Mouse (Mus musculus) midbrain, embryonic 15.5 days (tissue): ENCODE measurements around the gene Zbtb40. TPM values are rescaled to one million over a fixed set of nuclear protein-coding genes. Genes with fewer than 3 reads are reported as not detected.

ENCODE experiments used
- ATAC-seq: fragments of 200-750 bp; cut with Nextera tagmentation; replicated peaks from 2 replicates; pipeline ENCODE4 v1.8.0; 2017; ENCODE audit warnings: moderate TSS enrichment
- H3K27ac ChIP-seq: fragments of 300-500 bp; sonication (generic); 2 replicates; pipeline ENCODE4 v1.5.1; 2015; ENCODE audit warnings: mild to moderate bottlenecking, inconsistent platforms
- H3K27me3 ChIP-seq: fragments of 300-500 bp; sonication (generic); replicated peaks from 2 replicates; pipeline ENCODE4 v1.6.1; 2015; ENCODE audit warnings: inconsistent platforms
- H3K36me3 ChIP-seq: fragments of 300-500 bp; sonication (generic); replicated peaks from 2 replicates; pipeline ENCODE4 v1.6.1; 2015; ENCODE audit warnings: inconsistent platforms
- H3K4me1 ChIP-seq: fragments of 300-500 bp; sonication (generic); 2 replicates; pipeline ENCODE4 v1.6.1; 2015; ENCODE audit warnings: inconsistent platforms
- H3K4me2 ChIP-seq: fragments of 300-500 bp; sonication (generic); 2 replicates; pipeline ENCODE4 v1.6.1; 2015; ENCODE audit warnings: inconsistent platforms, mild to moderate bottlenecking, moderate library complexity
- H3K4me3 ChIP-seq: fragments of 300-500 bp; sonication (generic); 2 replicates; pipeline ENCODE4 v1.5.1; 2015; ENCODE audit warnings: mild to moderate bottlenecking, inconsistent platforms
- H3K9ac ChIP-seq: fragments of 300-500 bp; sonication (generic); 2 replicates; pipeline ENCODE4 v1.6.1; 2015; ENCODE audit warnings: mild to moderate bottlenecking, inconsistent platforms
- H3K9me3 ChIP-seq: fragments of 300-500 bp; sonication (generic); 2 replicates; pipeline ENCODE4 v1.6.1; 2016; ENCODE audit warnings: inconsistent platforms
- WGBS: fragments of 180-500 bp; shearing (Covaris S2); methylation state at CpG from one replicate; pipeline ENCODE4 v1.1.7; 2015; ENCODE audit warnings: mixed read lengths; 5-methylcytosine and 5-hydroxymethylcytosine counted together
- polyA plus RNA-seq: library from polyadenylated mRNA; unstranded; fragments of >200 nt; fragmentation: Nextera tagmentation; extraction: Ambion mirVana; gene quantifications from 2 replicates; pipeline ENCODE4 v1.2.1, GENCODE M21; 2015

The Zbtb40 gene
- polyA plus RNA-seq, 1 experiment from 2014 or later = 4.6 TPM

- H3K9me3 ChIP-seq = no peaks in the 10 kb centered on the region
- ATAC-seq = no peak
- no peak overlapping the region for H3K4me3 ChIP-seq
- H3K4me2 ChIP-seq = no peak overlapping the region
- no peak overlapping the region for H3K9ac ChIP-seq
- H3K27ac ChIP-seq = no peak overlapping the region
- no peaks in the 10 kb centered on the region for H3K36me3 ChIP-seq
- 66% methylated on average over 5 of the region's 5 CpGs for WGBS
- H3K27me3 ChIP-seq = peaks cover 44% of the 10 kb centered on the region
- H3K4me1 ChIP-seq = 0 out of 2 replicates have a peak, but pooled peaks cover 3% of the 10 kb centered on the region
These were observed 5.2 kb upstream of the Zbtb40 start for GRCm38 (mm10) chr4:137053810-137054209.

GRCm38 (mm10) chr4:137047840-137048549 lies 606 bp downstream of the Zbtb40 start:
- Histone ChIP-seq H3K9me3 (no peaks in the 10 kb centered on the region), H3K27me3 (peaks cover 32% of the 10 kb centered on the region), H3K4me1 (peaks cover 27% of the 10 kb centered on the region), H3K27ac (peak overlapping the region; percentile 90), H3K9ac (peak overlapping the region; percentile 78), H3K4me2 (peak overlapping the region; percentile 75), H3K4me3 (peak overlapping the region; percentile 96), H3K36me3 (no peaks in the 10 kb centered on the region)
- peak; percentile 79 for ATAC-seq
- under 1% methylated on average over 52 of the region's 52 CpGs for WGBS

- ATAC-seq = no peak
These were observed 2.5 kb downstream of the Zbtb40 start for GRCm38 (mm10) chr4:137046110-137046509.

GRCm38 (mm10) chr4:137044516-137044915 lies 4.1 kb downstream of the Zbtb40 start:
- Histone ChIP-seq H3K4me3 (no peak overlapping the region), H3K4me1 (peaks cover 46% of the 10 kb centered on the region), H3K4me2 (no peak overlapping the region), H3K27me3 (no peaks in the 10 kb centered on the region), H3K27ac (peak overlapping the region; percentile 65), H3K36me3 (no peaks in the 10 kb centered on the region), H3K9me3 (no peaks in the 10 kb centered on the region), H3K9ac (no peak overlapping the region)
- 41% methylated on average over 5 of the region's 5 CpGs for WGBS
- no peak for ATAC-seq

More at GRCm38 (mm10) chr4:137046110-137046509, 2.5 kb downstream of the Zbtb40 start:
- Histone ChIP-seq H3K4me3 (no peak overlapping the region), H3K9ac (no peak overlapping the region), H3K27me3 (peaks cover 14% of the 10 kb centered on the region), H3K4me2 (no peak overlapping the region), H3K4me1 (peaks cover 40% of the 10 kb centered on the region), H3K9me3 (no peaks in the 10 kb centered on the region), H3K36me3 (no peaks in the 10 kb centered on the region), H3K27ac (no peak overlapping the region)
- 79% methylated on average over 5 of the region's 5 CpGs for WGBS

- peak overlapping the region; percentile 18 for H3K4me2 ChIP-seq
- H3K27me3 ChIP-seq = no peaks in the 10 kb centered on the region
- peaks cover 47% of the 10 kb centered on the region for H3K4me1 ChIP-seq
- ATAC-seq = no peak
- H3K4me3 ChIP-seq = no peak overlapping the region
- H3K36me3 ChIP-seq = no peaks in the 10 kb centered on the region
- H3K9me3 ChIP-seq = no peaks in the 10 kb centered on the region
- H3K9ac ChIP-seq = no peak overlapping the region; the same call in 1 of the 2 replicates
- 42% methylated on average over 11 of the region's 11 CpGs for WGBS
- peak overlapping the region; percentile 65 for H3K27ac ChIP-seq
These were observed 4.8 kb downstream of the Zbtb40 start for GRCm38 (mm10) chr4:137043799-137044198.

GRCm38 (mm10) chr4:137042039-137042438 lies 6.6 kb downstream of the Zbtb40 start:
- Histone ChIP-seq H3K4me2 (no peak overlapping the region), H3K9me3 (no peaks in the 10 kb centered on the region), H3K27ac (no peak overlapping the region), H3K9ac (no peak overlapping the region), H3K27me3 (no peaks in the 10 kb centered on the region), H3K36me3 (no peaks in the 10 kb centered on the region), H3K4me1 (peaks cover 56% of the 10 kb centered on the region), H3K4me3 (no peak overlapping the region)
- ATAC-seq = no peak
- 92% methylated on average over 8 of the region's 8 CpGs for WGBS

GRCm38 (mm10) chr4:137041161-137041621 lies 7.4 kb downstream of the Zbtb40 start:
- H3K4me3 ChIP-seq = no peak overlapping the region
- peak; percentile 25; the same call in 1 of the 2 replicates for ATAC-seq
- H3K27me3 ChIP-seq = no peaks in the 10 kb centered on the region
- peak overlapping the region; percentile 61 for H3K27ac ChIP-seq
- no peak overlapping the region for H3K4me2 ChIP-seq
- H3K4me1 ChIP-seq = peaks cover 56% of the 10 kb centered on the region
- 48% methylated on average over 10 of the region's 10 CpGs for whole genome bisulfite sequencing
- no peaks in the 10 kb centered on the region for H3K36me3 ChIP-seq
- H3K9ac ChIP-seq = no peak overlapping the region
- H3K9me3 ChIP-seq = no peaks in the 10 kb centered on the region

GRCm38 (mm10) chr4:137039441-137039840 lies 9.2 kb downstream of the Zbtb40 start:
- H3K36me3 ChIP-seq = no peaks in the 10 kb centered on the region
- H3K4me1 ChIP-seq = peaks cover 53% of the 10 kb centered on the region
- H3K27me3 ChIP-seq = no peaks in the 10 kb centered on the region
- no peak overlapping the region for H3K4me2 ChIP-seq
- no peak for ATAC-seq
- no peaks in the 10 kb centered on the region for H3K9me3 ChIP-seq
- no peak overlapping the region for H3K9ac ChIP-seq
- no peak overlapping the region for H3K27ac ChIP-seq
- no peak overlapping the region for H3K4me3 ChIP-seq
- 92% methylated on average over 7 of the region's 7 CpGs for WGBS

- no peaks in the 10 kb centered on the region for H3K9me3 ChIP-seq
- ATAC-seq = no peak
- H3K4me3 ChIP-seq = no peak overlapping the region
- no peaks in the 10 kb centered on the region for H3K27me3 ChIP-seq
- 50% methylated on average over 3 of the region's 3 CpGs for WGBS
- no peak overlapping the region for H3K9ac ChIP-seq
- no peak overlapping the region for H3K4me2 ChIP-seq
- H3K4me1 ChIP-seq = peaks cover 44% of the 10 kb centered on the region
- no peaks in the 10 kb centered on the region for H3K36me3 ChIP-seq
- 0 out of 2 replicates have a peak overlapping the region, but pooled peaks have one; percentile 26 for H3K27ac ChIP-seq
These were observed 10.1 kb downstream of the Zbtb40 start for GRCm38 (mm10) chr4:137038501-137038900.

- ATAC-seq = no peak
- no peak overlapping the region for H3K9ac ChIP-seq
- H3K27ac ChIP-seq = 0 out of 2 replicates have a peak overlapping the region, but pooled peaks have one; percentile 26
- 15% methylated on average over 8 of the region's 8 CpGs for WGBS
- peaks cover 40% of the 10 kb centered on the region for H3K4me1 ChIP-seq
- no peaks in the 10 kb centered on the region for H3K27me3 ChIP-seq
- H3K4me2 ChIP-seq = no peak overlapping the region
- no peaks in the 10 kb centered on the region for H3K36me3 ChIP-seq
- no peak overlapping the region for H3K4me3 ChIP-seq
- no peaks in the 10 kb centered on the region for H3K9me3 ChIP-seq
These were observed 10.5 kb downstream of the Zbtb40 start for GRCm38 (mm10) chr4:137038096-137038495.

- H3K4me3 ChIP-seq = no peak overlapping the region
- no peaks in the 10 kb centered on the region for H3K27me3 ChIP-seq
- H3K36me3 ChIP-seq = no peaks in the 10 kb centered on the region
- 44% methylated on average over 7 of the region's 7 CpGs for WGBS
- H3K9ac ChIP-seq = no peak overlapping the region
- H3K4me2 ChIP-seq = no peak overlapping the region
- ATAC-seq = no peak
- no peaks in the 10 kb centered on the region for H3K9me3 ChIP-seq
- peaks cover 22% of the 10 kb centered on the region for H3K4me1 ChIP-seq
- H3K27ac ChIP-seq = no peak overlapping the region
These were observed 15.3 kb downstream of the Zbtb40 start for GRCm38 (mm10) chr4:137033115-137033887.

GRCm38 (mm10) chr4:137032456-137032855 lies 16.1 kb downstream of the Zbtb40 start:
- Histone ChIP-seq H3K4me1 (peaks cover 14% of the 10 kb centered on the region), H3K27ac (no peak overlapping the region), H3K4me2 (no peak overlapping the region), H3K9me3 (no peaks in the 10 kb centered on the region), H3K4me3 (no peak overlapping the region), H3K9ac (no peak overlapping the region), H3K36me3 (no peaks in the 10 kb centered on the region), H3K27me3 (no peaks in the 10 kb centered on the region)
- no peak for ATAC-seq
- 91% methylated on average over 4 of the region's 4 CpGs for WGBS
